Mouse (Mus musculus): Measurements from ENCODE around the gene E130208F15Rik.

DNA sequence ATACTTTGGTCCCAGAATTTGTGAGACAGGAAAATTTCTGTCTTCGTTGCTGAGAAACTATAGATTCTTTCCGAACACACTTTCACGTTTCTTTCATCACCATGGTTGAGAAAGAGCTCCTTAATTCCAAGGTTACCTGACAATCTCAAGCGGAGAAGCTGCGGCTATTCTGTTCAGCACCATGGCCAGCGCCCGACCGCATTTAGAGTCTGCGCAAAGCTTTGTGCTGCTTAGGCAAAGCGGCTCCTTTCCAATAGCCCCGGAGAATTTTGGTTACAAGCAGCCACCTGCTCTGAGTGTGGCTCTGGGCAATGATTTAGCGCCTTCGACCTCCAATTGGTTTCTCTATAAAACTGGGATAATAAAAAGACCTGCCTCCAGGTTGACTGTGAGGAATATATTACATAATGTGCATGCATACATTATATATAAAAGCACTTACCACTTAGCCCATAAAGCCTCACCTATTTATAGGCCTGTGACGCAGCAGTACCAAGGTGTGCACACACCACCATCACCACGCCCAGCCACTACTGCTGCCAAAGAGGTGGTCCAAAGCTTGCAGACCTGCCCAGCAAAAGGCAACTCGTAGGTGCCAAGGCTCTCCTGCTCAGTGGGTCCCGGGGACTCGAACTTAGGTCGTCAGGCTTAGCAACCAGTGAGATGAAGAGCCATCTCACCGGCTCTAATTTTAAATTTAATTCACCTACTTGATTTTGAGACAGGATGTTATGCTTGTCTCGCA is 25.3 kb downstream of the E130208F15Rik start:
- TF ChIP-seq CTCF (IDR thresholded peaks at IDR 0.05; ENCODE audit: control insufficient read depth, insufficient read depth, low read length) (no peak), POLR2A (IDR thresholded peaks at IDR 0.05; ENCODE audit: borderline replicate concordance, control insufficient read depth, low read depth, low read length) (no peak)
